Mouse (Mus musculus): Measurements from ENCODE around the gene Rad1. TPM values are rescaled to one million over a fixed set of nuclear protein-coding genes. Genes with fewer than 3 reads are reported as not detected.

The Rad1 gene
- polyA plus RNA-seq, 2 experiments: 10.7 to 29.3 TPM

DNA sequence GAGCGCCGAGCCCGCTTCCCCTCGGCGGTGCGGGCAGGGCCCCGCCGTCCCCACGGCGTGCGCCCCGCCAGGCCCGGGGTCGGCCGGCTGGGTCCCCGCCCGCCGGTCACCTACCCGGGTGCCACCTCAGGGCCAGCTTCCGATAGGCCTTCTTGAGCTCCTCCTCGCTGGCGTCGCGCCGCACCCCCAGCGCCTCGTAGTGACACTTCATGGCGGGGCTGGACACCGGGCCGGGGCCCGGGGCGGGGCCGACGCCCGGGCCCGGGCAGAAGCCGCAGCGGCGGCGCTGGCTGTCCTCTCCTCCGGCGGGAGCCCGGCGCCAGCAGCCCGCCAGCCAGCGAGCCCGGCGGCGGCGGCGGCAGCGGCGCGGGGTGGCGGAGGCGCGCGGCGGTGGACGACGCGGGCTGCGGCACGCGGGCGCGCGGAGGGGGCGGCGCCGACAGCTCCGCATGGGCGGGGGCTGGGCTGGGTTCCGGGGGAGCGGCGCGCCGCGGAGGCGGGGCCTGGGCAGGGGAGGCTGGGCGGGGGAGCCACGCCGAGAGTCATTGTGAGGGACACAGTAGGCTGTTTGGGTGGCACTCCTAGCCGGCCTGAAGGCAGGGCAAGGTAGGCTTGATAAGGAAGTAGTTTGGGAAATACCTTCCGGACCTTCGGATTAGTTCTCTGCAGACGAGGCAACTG is 15.5 kb upstream of the Rad1 start, which contains the start of gene Dnajc21:
Gene Dnajc21 (minus strand): TSS at position 366 of the 681 bp plus-strand sequence.
- peak; percentile 94 for ATAC-seq (ENCODE audit: low FRiP score, low read depth)
- WGBS: under 1% methylated on average over 40 of the region's 87 CpGs
- H3K9ac ChIP-seq (ENCODE audit: low read depth, low read length, severe bottlenecking): peak within 1 kb of the TSS; percentile 84
- TF ChIP-seq POLR2A (IDR thresholded peaks at IDR 0.05; ENCODE audit: borderline replicate concordance, extremely low read depth, insufficient read depth, insufficient read length): peak; percentile 80; the same call in 1 of the 2 replicates
- H3K27me3 ChIP-seq (ENCODE audit: control insufficient read depth, insufficient read depth, low read length): no peaks in the 10 kb centered on the region
- H3K4me1 ChIP-seq (ENCODE audit: control insufficient read depth, insufficient read depth, low read length): peaks cover 5% of the 10 kb centered on the region
- H3K36me3 ChIP-seq (ENCODE audit: control insufficient read depth, insufficient read depth, low read length): peaks cover 6% of the 10 kb centered on the region
- H3K4me3 ChIP-seq (replicated peaks; ENCODE audit: low read length): peak within 1 kb of the TSS; percentile 86
- H3K27ac ChIP-seq (replicated peaks; ENCODE audit: low read depth, low read length): peak within 1 kb of the TSS; percentile 68
- no peaks in the 10 kb centered on the region for H3K9me3 ChIP-seq (ENCODE audit: control insufficient read depth, low read length)
- peak; percentile 74 for DNase-seq (ENCODE audit: low spot score)
- peak within 1 kb of the TSS; percentile 81 for H3K4me2 ChIP-seq (replicated peaks; ENCODE audit: low read depth, low read length, severe bottlenecking)

DNA sequence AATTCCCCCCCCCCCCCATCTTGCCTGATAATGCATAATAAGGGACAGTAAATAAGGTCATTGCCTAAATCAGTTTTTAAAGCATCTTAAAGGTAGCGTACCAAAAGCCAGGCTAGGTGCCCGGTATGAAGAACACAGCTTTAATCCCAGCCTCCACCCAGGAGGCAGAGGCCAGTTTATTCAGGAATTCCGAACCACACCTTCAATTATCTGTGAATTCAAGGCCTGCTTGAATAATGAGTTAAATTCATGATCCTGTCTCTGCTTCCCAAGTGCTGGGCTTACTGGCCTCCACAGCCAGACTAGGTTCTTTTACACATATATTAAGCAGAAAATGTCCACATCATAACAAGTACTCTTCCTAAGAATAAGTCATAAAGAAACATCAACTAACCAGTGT is 14.9 kb upstream of the Rad1 start:
- TF ChIP-seq POLR2A (IDR thresholded peaks at IDR 0.05; ENCODE audit: borderline replicate concordance, extremely low read depth, insufficient read depth, insufficient read length): no peak
- H3K4me2 ChIP-seq (replicated peaks; ENCODE audit: low read depth, low read length, severe bottlenecking): peak overlapping the region; percentile 81
- H3K27me3 ChIP-seq (ENCODE audit: control insufficient read depth, insufficient read depth, low read length): no peaks in the 10 kb centered on the region
- H3K9me3 ChIP-seq (ENCODE audit: control insufficient read depth, low read length): no peaks in the 10 kb centered on the region
- H3K4me1 ChIP-seq (ENCODE audit: control insufficient read depth, insufficient read depth, low read length): peaks cover 5% of the 10 kb centered on the region
- DNase-seq (ENCODE audit: low spot score) (no peak), ATAC-seq (ENCODE audit: low FRiP score, low read depth) (no peak)
- H3K9ac ChIP-seq (ENCODE audit: low read depth, low read length, severe bottlenecking): peak overlapping the region; percentile 84
- WGBS: 19% methylated on average over 3 of the region's 3 CpGs
- peak overlapping the region; percentile 86 for H3K4me3 ChIP-seq (replicated peaks; ENCODE audit: low read length)
- peak overlapping the region; percentile 13; the same call in 1 of the 2 replicates for H3K27ac ChIP-seq (replicated peaks; ENCODE audit: low read depth, low read length)
- peaks cover 13% of the 10 kb centered on the region for H3K36me3 ChIP-seq (ENCODE audit: control insufficient read depth, insufficient read depth, low read length)

DNA sequence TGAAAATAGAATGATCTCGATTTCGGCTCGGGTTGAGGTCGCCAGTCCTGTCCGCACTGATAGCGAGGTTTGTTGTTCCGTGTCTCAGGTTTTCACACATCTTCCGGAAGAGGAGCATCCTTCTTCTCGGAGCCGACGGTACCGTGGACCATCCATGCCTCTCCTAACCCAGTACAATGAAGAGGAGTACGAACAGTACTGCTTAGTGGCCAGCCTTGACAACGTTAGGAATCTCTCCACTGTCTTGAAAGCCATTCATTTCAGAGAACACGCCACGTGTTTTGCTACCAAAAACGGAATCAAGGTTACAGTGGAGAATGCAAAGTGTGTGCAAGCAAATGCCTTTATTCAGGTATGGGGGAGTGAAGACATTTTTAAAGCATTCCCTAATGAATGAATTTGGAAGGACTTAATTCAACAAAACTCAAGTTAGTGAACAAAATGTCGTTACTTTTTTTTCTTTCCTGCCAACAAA is 584 bp downstream of the Rad1 start:
- Histone ChIP-seq H3K9ac (ENCODE audit: low read depth, low read length, severe bottlenecking) (peak overlapping the region; percentile 81), H3K27ac (replicated peaks; ENCODE audit: low read depth, low read length) (peak overlapping the region; percentile 74), H3K4me1 (ENCODE audit: control insufficient read depth, insufficient read depth, low read length) (peaks cover 9% of the 10 kb centered on the region), H3K4me2 (replicated peaks; ENCODE audit: low read depth, low read length, severe bottlenecking) (peak overlapping the region; percentile 79), H3K27me3 (ENCODE audit: control insufficient read depth, insufficient read depth, low read length) (no peaks in the 10 kb centered on the region), H3K4me3 (replicated peaks; ENCODE audit: low read length) (peak overlapping the region; percentile 72), H3K36me3 (ENCODE audit: control insufficient read depth, insufficient read depth, low read length) (peaks cover 34% of the 10 kb centered on the region), H3K9me3 (ENCODE audit: control insufficient read depth, low read length) (no peaks in the 10 kb centered on the region)
- 2% methylated on average over 18 of the region's 18 CpGs for WGBS
- no peak for TF ChIP-seq POLR2A (IDR thresholded peaks at IDR 0.05; ENCODE audit: borderline replicate concordance, extremely low read depth, insufficient read depth, insufficient read length)
- DNase-seq (ENCODE audit: low spot score) (no peak), ATAC-seq (ENCODE audit: low FRiP score, low read depth) (peak; percentile 29; the same call in 1 of the 2 replicates)

DNA sequence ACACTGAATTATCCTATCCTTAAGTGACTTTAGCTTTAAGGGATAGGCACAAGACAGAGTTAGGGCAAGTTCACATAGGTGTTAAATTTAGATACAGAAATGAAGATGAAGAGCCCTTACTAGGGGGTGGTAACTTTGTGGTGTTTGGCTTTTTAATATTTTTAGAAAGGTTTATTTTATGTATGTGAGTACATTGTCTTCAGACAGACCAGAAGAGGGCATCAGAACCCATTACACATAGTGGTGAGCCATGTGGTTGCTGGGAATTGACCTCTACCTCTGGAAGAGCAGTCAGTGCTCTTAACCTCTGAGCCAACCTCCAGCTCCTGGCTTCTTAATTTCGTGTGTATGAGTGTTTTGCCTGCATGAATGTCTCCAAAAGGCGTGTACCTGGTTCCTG is 1.4 kb downstream of the Rad1 start:
- 58% methylated on average over 2 of the region's 2 CpGs for WGBS
- Histone ChIP-seq H3K4me3 (replicated peaks; ENCODE audit: low read length) (no peak overlapping the region), H3K4me1 (ENCODE audit: control insufficient read depth, insufficient read depth, low read length) (peaks cover 9% of the 10 kb centered on the region), H3K9me3 (ENCODE audit: control insufficient read depth, low read length) (no peaks in the 10 kb centered on the region), H3K9ac (ENCODE audit: low read depth, low read length, severe bottlenecking) (no peak overlapping the region), H3K27me3 (ENCODE audit: control insufficient read depth, insufficient read depth, low read length) (no peaks in the 10 kb centered on the region), H3K4me2 (replicated peaks; ENCODE audit: low read depth, low read length, severe bottlenecking) (peak overlapping the region; percentile 79; the same call in 1 of the 2 replicates), H3K27ac (replicated peaks; ENCODE audit: low read depth, low read length) (no peak overlapping the region), H3K36me3 (ENCODE audit: control insufficient read depth, insufficient read depth, low read length) (peaks cover 34% of the 10 kb centered on the region)
- no peak for TF ChIP-seq POLR2A (IDR thresholded peaks at IDR 0.05; ENCODE audit: borderline replicate concordance, extremely low read depth, insufficient read depth, insufficient read length)
- ATAC-seq (ENCODE audit: low FRiP score, low read depth): no peak
- DNase-seq (ENCODE audit: low spot score): no peak

DNA sequence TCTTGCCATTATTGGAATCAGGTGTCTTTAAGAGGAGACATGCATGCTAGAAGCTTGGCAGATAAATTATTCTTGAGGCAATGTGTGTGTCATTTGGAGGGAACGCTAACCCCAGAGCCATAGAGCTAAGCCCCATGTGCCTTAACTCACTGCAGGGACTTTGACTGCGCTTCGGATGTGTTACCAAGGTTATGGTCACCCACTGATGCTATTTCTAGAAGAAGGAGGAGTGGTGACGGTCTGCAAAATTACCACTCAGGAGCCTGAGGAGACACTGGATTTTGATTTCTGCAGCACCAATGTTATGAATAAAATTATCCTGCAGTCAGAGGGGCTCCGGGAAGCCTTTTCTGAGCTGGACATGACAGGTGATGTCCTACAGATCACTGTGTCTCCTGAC is 4.3 kb downstream of the Rad1 start:
- no peak for TF ChIP-seq POLR2A (IDR thresholded peaks at IDR 0.05; ENCODE audit: borderline replicate concordance, extremely low read depth, insufficient read depth, insufficient read length)
- no peak for DNase-seq (ENCODE audit: low spot score)
- Histone ChIP-seq H3K4me3 (replicated peaks; ENCODE audit: low read length) (no peak overlapping the region), H3K27me3 (ENCODE audit: control insufficient read depth, insufficient read depth, low read length) (no peaks in the 10 kb centered on the region), H3K4me2 (replicated peaks; ENCODE audit: low read depth, low read length, severe bottlenecking) (no peak overlapping the region), H3K9me3 (ENCODE audit: control insufficient read depth, low read length) (no peaks in the 10 kb centered on the region), H3K36me3 (ENCODE audit: control insufficient read depth, insufficient read depth, low read length) (peaks cover 40% of the 10 kb centered on the region), H3K4me1 (ENCODE audit: control insufficient read depth, insufficient read depth, low read length) (peaks cover 4% of the 10 kb centered on the region), H3K27ac (replicated peaks; ENCODE audit: low read depth, low read length) (no peak overlapping the region), H3K9ac (ENCODE audit: low read depth, low read length, severe bottlenecking) (no peak overlapping the region)
- WGBS: 89% methylated on average over 5 of the region's 5 CpGs
- ATAC-seq (ENCODE audit: low FRiP score, low read depth): no peak

Measured in limb, embryonic 14.5 days (tissue).